Mouse (Mus musculus): ENCODE measurements around the gene Trabd2b.

Gene Trabd2b

GRCm38 (mm10) chr4:114399821-114400220 lies 6.7 kb upstream of the Trabd2b start:
- DNase-seq = no peak

GRCm38 (mm10) chr4:114401993-114402731 lies 4.4 kb upstream of the Trabd2b start:
- DNase-seq = no peak

GRCm38 (mm10) chr4:114405682-114406354 lies 706 bp upstream of the Trabd2b start:
- peak; percentile 90 to 91 for DNase-seq

- no peak for DNase-seq
Observed at GRCm38 (mm10) chr4:114407516-114407915, 992 bp downstream of the Trabd2b start.

GRCm38 (mm10) chr4:114408298-114408697 lies 1.8 kb downstream of the Trabd2b start:
- no peak for DNase-seq

- DNase-seq = peak; percentile 26 to 42
Observed at GRCm38 (mm10) chr4:114408890-114409480, 2.5 kb downstream of the Trabd2b start.

- DNase-seq = no peak
Observed at GRCm38 (mm10) chr4:114409511-114409910, 3.0 kb downstream of the Trabd2b start.

GRCm38 (mm10) chr4:114410026-114410425 lies 3.5 kb downstream of the Trabd2b start:
- DNase-seq = no peak

GRCm38 (mm10) chr4:114410443-114410842 lies 3.9 kb downstream of the Trabd2b start:
- no peak for DNase-seq

GRCm38 (mm10) chr4:114410958-114411661 lies 4.6 kb downstream of the Trabd2b start:
- DNase-seq = no peak

GRCm38 (mm10) chr4:114411846-114412390 lies 5.4 kb downstream of the Trabd2b start:
- DNase-seq = no peak

GRCm38 (mm10) chr4:114415925-114416645 lies 9.6 kb downstream of the Trabd2b start:
- peak in 1 of 2 experiments; percentile 28 for DNase-seq

- DNase-seq = no peak
Observed at GRCm38 (mm10) chr4:114420154-114420553, 13.6 kb downstream of the Trabd2b start.

- DNase-seq = no peak
Observed at GRCm38 (mm10) chr4:114423084-114423483, 16.6 kb downstream of the Trabd2b start.

GRCm38 (mm10) chr4:114425808-114426207 lies 19.3 kb downstream of the Trabd2b start:
- no peak for DNase-seq

- DNase-seq = no peak
Observed at GRCm38 (mm10) chr4:114432742-114433141, 26.2 kb downstream of the Trabd2b start.

- DNase-seq = no peak
Observed at GRCm38 (mm10) chr4:114433440-114433839, 26.9 kb downstream of the Trabd2b start.

GRCm38 (mm10) chr4:114434766-114435165 lies 28.2 kb downstream of the Trabd2b start:
- DNase-seq = no peak

- no peak for DNase-seq
Observed at GRCm38 (mm10) chr4:114435381-114435780, 28.9 kb downstream of the Trabd2b start.

- peak in 1 of 2 experiments; percentile 11 for DNase-seq
Observed at GRCm38 (mm10) chr4:114438764-114439163, 32.2 kb downstream of the Trabd2b start.

- peak; percentile 35 to 43 for DNase-seq
Observed at GRCm38 (mm10) chr4:114442186-114442585, 35.7 kb downstream of the Trabd2b start.

- peak; percentile 19 to 23 for DNase-seq
Observed at GRCm38 (mm10) chr4:114442661-114443060, 36.1 kb downstream of the Trabd2b start.
